Mouse (Mus musculus) embryo, embryonic 11.5 days (tissue): Measurements from ENCODE around the gene Ric8b.

Source experiments
- DNase-seq: peaks from one replicate; pipeline ENCODE4 v3.0.0-alpha.2; 2012; ENCODE audit warnings: low read depth, low spot score

The Ric8b gene

DNA sequence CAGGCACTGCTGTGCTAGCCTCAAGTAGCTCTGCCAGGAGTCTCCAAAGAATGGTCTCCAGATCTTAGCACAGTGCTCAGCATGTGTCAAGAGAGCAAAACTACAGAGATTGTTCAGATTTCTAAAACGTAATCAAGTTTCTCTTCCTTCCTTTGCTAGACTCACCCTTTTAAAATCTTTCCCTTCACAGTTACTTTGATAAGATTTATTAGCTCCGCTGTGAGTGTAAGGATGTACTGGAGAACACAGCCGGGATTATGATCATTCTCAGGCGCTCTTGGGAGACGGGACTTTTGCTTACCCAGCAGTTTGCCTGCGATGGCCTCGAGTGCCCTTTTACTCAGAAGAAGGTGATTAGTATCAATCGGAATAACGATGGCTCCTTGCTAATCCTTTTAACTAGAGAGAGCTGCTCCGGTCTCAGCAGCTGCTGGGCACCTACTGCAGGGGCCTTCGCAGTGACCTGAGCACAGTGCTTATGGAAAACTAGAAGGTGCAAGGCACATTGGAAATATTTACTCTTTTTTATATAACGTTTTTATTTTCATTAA lies 43.0 kb downstream of the Ric8b start:
- DNase-seq: no peak

DNA sequence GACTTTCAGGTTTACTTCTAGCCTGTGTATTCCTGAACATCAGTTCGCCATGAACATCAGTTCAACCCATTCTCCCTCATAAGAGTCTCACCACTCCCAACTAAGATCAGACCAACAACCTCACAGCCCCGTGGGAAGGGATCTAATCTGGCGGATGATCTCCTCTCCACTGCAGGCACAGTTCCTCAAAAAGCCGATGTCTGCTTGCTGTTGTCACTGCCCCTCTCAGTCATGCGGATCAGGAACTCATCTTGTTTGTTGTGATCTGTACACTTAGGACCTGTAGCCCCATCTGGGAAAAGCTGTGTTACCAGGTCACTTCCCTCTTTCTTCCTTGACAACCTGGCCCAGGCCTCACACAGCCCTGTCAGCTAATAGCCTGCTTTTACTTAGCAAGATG lies 45.7 kb downstream of the Ric8b start:
- no peak for DNase-seq

DNA sequence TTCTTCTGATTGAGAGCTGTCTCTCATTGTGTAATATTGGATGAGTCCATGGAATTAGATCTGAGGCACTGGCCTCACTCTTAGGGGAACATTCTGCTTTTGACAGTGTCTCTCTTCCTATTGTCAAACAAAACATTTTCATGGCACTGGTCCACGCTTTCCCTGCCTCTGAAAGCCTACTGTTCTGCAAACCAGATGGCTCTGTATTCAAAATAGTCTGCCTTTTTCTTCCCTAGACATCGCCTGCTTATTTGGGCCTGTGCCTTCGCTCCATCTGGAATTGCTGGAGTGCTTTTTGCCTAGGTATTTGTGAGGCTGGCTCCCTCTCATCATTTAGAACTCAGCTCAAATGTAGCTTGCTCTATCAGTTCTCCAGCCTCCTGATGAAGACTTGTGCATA lies 46.3 kb downstream of the Ric8b start:
- no peak for DNase-seq

DNA sequence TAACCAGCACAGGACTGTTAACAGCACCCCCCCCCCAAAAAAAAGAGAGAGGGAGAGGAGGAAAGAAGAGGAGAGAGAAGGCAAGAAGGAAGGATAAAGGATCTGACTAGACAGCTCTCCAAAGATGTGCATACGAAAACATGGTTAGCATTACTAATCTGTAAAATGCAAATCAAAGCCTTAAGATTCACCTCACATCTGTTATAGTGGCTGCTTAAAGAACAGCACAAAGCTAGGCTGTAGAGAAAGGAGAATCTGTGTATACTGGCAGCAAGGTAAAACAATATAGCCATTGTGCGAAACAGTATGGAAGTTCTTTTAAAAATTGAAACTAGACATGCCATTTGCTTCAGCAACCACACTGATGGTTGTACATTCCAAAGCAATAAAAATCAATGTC lies 49.1 kb downstream of the Ric8b start:
- no peak for DNase-seq

- peak; percentile 41 for DNase-seq
Measured at GRCm38 (mm10) chr10:84967645-84968044, 50.2 kb downstream of the Ric8b start.

DNA sequence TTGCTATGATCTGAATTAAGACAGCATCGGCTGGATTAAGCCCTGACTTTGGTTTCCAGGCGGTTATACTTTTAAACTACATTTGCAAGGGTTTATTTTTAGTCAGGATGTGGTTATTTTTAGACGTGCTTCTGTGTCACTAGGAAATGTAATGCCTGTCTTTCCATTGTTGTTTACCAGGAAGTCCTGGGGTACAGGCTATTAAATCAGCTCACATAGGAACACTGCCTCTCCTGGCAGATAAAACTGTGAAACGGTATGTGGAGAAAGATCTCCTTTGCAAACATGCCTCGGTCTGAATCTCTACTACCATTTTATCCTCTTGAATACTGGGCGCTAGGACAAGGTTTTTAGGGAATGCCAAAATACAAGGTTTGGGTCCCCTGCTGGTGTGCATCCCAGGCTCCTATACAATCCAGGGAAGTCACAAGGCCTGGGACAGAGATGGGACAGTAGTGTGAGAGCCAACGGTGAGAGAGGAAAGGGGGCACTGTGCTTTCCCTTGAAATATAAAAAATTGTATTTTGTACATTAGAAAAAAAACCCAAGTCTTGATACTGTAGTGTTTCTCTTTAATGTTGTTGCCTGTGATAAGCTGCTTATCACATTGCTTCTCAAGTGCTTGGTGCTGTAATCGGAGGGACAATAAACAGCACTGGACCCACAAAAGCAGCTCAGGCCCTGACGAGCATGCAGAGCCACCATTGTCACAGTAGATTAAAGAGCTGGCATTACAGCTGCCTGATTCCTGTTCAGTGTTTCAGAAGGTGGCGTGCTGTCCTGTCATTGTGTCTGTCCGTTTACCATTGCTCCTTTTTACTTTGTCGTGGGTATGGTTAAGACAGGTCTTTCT lies 51.7 kb downstream of the Ric8b start:
- no peak for DNase-seq

- no peak for DNase-seq
Measured at GRCm38 (mm10) chr10:84975264-84975663, 57.8 kb downstream of the Ric8b start.

- no peak for DNase-seq
Measured at GRCm38 (mm10) chr10:84976588-84977351, 59.4 kb downstream of the Ric8b start.

GRCm38 (mm10) chr10:84980291-84980690 lies 62.9 kb downstream of the Ric8b start:
- DNase-seq: no peak

DNA sequence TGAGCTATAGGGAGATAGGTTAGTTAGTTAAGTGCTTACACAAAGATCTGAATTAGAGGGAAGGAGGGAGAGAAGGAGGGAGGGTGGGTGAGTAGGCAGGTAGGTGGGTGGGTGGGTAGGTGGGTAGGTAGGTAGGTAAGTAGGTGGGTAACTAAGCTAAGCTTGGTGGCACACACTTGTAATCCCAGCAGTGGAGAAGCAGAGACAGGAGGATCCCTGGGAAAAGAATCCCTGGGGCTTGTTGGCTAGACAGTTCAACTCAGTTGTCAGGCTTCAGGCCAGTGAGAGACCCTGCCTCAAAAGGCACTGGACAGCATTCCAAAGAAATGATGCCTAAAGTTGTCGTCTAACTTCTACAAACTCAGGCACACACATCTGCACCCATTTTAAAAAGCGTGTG lies 64.0 kb downstream of the Ric8b start:
- DNase-seq: no peak

DNA sequence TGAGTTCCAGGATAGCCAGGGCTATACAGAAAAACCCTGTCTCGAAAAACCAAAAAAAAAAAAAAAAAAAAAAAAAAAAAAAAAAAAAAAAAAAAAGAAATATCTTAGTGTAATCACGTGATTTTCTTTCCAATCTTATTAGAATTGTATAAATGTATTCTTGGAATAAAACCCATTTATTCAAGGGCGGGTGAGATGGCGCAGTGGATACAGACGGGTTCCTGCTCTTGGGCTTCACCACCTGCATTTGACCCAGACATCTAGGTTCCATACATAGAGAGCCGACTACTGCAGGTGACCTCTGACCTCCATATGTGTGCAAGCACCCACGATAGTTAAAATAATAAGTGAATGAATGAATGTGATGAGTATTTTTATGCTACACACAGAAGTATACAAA lies 65.3 kb downstream of the Ric8b start:
- no peak for DNase-seq

DNA sequence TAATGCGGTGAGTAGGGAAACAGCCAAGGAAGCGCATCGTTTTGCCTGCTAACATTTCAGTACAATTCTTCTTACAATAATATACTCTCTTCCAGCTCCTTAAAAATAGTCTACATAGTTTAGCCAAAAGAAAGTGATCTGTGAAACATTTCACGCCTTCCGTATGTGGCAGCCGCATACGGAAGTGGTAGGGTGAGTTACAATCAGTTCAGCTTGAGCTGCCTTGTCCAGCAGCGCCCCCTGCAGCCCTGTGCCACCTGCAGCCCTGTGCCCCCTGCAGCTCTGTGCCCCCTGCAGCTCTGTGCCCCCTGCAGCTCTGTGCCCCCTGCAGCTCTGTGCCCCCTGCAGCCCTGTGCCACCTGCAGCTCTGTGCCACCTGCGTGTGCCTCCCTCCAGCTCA lies 68.5 kb downstream of the Ric8b start:
- no peak for DNase-seq

DNA sequence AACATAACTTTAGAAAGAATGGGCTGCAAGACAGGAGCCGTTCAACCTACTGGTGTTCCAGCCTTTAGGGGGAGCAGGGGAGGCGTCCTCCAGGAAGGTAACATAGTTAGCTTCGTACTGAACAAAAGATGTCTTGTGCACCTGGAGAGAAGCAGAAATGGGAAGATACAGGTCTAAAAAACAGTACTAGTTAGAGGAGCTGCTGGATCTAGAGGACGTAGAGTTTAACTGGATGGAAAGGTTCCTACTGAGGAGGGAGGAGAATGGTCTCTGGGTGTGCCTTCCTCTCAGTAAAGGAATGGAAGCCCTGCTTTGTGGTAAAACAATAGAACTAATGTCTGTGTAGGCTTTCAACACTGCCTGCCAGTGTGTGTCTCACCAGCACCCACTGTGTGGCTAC lies 70.2 kb downstream of the Ric8b start:
- DNase-seq: no peak

GRCm38 (mm10) chr10:84988650-84989049 lies 71.2 kb downstream of the Ric8b start:
- no peak for DNase-seq

DNA sequence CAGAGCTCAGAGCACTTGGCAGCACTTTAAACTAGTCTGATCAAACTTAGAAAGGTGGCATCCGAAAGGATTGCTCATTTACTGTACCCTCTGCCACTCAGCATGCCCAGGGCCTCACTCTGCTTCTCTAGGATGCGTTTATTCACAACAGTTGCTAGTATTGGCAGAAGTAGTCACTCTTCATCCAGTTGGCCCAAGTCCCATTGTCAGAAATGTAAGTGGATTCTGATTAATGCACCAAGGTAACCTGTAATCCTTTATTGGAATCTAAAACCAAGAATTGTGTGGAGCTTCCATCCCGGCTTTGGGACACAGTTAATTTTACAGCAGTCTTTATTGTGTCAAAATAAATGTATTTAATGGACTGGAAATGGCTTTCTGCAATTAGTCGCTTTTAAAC lies 76.9 kb downstream of the Ric8b start:
- no peak for DNase-seq

GRCm38 (mm10) chr10:84994971-84995370 lies 77.6 kb downstream of the Ric8b start:
- no peak for DNase-seq

DNA sequence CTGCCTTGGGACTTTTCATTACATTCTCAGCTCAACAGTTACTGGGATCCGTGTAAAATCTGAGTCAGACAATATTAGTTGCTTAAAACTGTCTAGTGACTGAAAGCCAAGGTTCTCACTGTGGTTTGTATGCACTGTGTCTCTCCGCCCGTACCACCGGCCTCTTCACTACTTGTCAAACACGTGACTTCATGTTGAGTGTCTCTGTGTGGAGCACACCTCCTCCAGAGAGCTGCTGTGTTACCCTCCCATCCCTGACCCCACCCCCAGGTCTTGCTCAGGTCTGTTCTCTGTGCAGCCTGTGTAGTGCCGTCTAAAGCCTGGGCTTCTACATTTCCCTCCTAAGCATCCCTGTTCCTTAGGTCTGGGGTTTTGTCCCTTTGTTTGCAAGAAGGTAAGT lies 79.0 kb downstream of the Ric8b start:
- no peak for DNase-seq

DNA sequence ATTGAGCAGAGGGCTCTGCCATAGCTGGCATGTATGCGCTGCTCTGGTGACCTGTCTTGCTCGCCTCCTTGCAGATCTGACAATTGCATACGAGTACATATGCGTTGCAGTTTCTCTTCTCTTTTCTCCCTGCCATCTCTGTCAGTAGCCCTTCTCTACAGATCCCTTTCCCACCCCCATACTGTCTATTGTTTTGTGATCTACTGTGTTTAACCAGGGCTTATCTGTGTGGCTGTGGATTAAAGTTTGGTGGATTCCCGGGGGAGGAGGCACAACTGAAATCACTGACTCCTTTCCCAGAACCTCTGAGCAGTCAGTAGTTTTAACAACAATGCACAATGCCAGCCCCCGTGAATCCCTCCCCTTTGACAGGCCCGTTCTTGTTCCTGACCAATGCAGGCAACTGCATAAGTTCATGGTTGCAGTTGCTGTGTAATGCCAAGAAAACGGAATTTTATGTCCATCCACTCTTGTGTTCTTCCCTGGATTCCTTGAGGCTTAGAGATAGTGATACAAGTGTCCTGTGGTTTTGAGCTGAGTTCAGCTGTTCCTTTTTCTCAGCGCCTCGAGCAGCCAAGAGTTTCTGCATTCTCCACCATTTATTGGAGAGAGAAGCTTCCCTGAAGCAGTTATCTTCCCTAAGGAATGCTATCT lies 80.3 kb downstream of the Ric8b start:
- no peak for DNase-seq

- DNase-seq: no peak
Measured at GRCm38 (mm10) chr10:84998225-84998579, 80.8 kb downstream of the Ric8b start.

GRCm38 (mm10) chr10:85001920-85002319 lies 84.5 kb downstream of the Ric8b start:
- no peak for DNase-seq

GRCm38 (mm10) chr10:85003190-85004026 lies 86.0 kb downstream of the Ric8b start:
- no peak for DNase-seq
